Mouse (Mus musculus) kidney, adult 2 months (tissue): ENCODE measurements around the gene Opa3. TPM values are rescaled to one million over a fixed set of nuclear protein-coding genes. Genes with fewer than 3 reads are reported as not detected.

Experiments
- DNase-seq: peaks from one replicate; pipeline ENCODE4 v3.0.0; 2021
- H3K27ac ChIP-seq: fragments of 200-500 bp; 2 replicates; pipeline ENCODE4 v1.5.1; 2012; ENCODE audit warnings: low read depth, low read length, control low read depth, inconsistent platforms; ENCODE audit not compliant: insufficient read depth
- H3K27me3 ChIP-seq: fragments of 200-500 bp; replicated peaks from 2 replicates; pipeline ENCODE4 v1.6.1; 2012; ENCODE audit warnings: mild to moderate bottlenecking, moderate library complexity, low read length, inconsistent platforms; ENCODE audit not compliant: control insufficient read depth, insufficient read depth
- H3K36me3 ChIP-seq: fragments of 200-500 bp; 2 replicates; pipeline ENCODE4 v1.6.1; 2012; ENCODE audit warnings: mild to moderate bottlenecking, moderate library complexity, low read length, inconsistent platforms; ENCODE audit not compliant: control insufficient read depth, insufficient read depth
- H3K4me1 ChIP-seq: fragments of 200-500 bp; 2 replicates; pipeline ENCODE4 v1.6.1; 2011; ENCODE audit warnings: low read length; ENCODE audit not compliant: control insufficient read depth, insufficient read depth
- H3K4me3 ChIP-seq: fragments of 200-500 bp; 2 replicates; pipeline ENCODE4 v1.5.1; 2011; ENCODE audit warnings: mild to moderate bottlenecking, low read depth, low read length, control low read depth; ENCODE audit not compliant: insufficient read depth
- CTCF ChIP-seq: fragments of 200-500 bp; conservative IDR thresholded peaks from 2 replicates; pipeline ENCODE4 v1.5.1; 2011; ENCODE audit warnings: low read depth, mild to moderate bottlenecking, control low read depth, low read length, moderate library complexity, mixed read lengths; ENCODE audit not compliant: insufficient read depth, insufficient read length
- POLR2A ChIP-seq: fragments of 200-500 bp; IDR thresholded peaks from one replicate; pipeline ENCODE4 v1.6.1; 2011; ENCODE audit warnings: low read depth, low read length, control low read depth
- WGBS: fragments of 180-500 bp; shearing (Covaris S2); methylation state at CpG from one replicate; pipeline ENCODE4 v1.1.7; 2018; 5-methylcytosine and 5-hydroxymethylcytosine counted together
- polyA plus RNA-seq: library from polyadenylated mRNA; depleted of rRNA; stranded (reverse); fragments of >200 nt; gene quantifications from 2 replicates; pipeline ENCODE4 v1.2.3, GENCODE M21; 2012

Gene Opa3
- polyA plus RNA-seq, 1 experiment = 41.7 TPM

DNA sequence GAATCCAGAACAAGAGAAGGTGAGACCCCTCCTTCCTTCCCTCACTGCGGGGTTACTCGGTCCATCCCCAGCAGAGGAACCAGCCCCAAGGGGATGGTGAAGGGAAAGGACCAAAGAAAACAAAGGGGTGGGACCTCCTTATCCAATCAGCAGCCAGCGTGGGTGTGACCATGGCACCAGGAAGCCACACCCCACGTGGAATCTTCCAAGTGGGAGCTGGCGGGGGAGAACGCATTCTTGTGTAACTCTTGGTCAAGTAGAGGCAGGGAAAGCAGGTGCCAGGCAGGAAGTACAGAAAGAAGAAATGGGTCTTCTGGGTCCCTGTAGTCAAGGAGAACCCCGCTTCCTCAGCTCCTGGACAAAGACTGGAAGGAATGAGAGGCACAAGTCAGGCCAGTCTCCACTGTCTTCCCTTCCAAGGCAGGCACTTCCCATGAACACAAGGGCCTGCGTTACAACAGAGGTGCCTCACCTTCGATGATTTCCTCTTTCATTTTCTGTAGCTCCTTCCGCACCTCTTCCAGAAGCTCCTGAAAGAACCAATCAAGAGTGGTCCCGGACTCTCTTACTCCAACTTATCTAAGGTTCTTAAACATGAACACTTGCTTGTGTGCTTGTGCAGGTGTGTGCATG, 29.4 kb downstream of the Opa3 start:
- 41% methylated on average over 11 of the region's 11 CpGs for whole genome bisulfite sequencing
- H3K27ac ChIP-seq = no peak overlapping the region
- no peaks in the 10 kb centered on the region for H3K27me3 ChIP-seq
- no peaks in the 10 kb centered on the region; the same call in 1 of the 2 replicates for H3K36me3 ChIP-seq
- 0 out of 2 replicates have a peak, but pooled peaks cover 4% of the 10 kb centered on the region for H3K4me1 ChIP-seq
- TF ChIP-seq POLR2A (no peak), CTCF (no peak)
- peak; percentile 88 for DNase-seq
- H3K4me3 ChIP-seq = no peak overlapping the region

GRCm38 (mm10) chr7:19258336-19258735, 30.2 kb downstream of the Opa3 start:
- Histone ChIP-seq H3K36me3 (no peaks in the 10 kb centered on the region; the same call in 1 of the 2 replicates), H3K4me3 (no peak overlapping the region), H3K4me1 (0 out of 2 replicates have a peak, but pooled peaks cover 4% of the 10 kb centered on the region), H3K27me3 (no peaks in the 10 kb centered on the region), H3K27ac (no peak overlapping the region)
- WGBS = 20% methylated on average over 3 of the region's 3 CpGs
- TF ChIP-seq POLR2A = no peak
- TF ChIP-seq CTCF = no peak
- DNase-seq = peak; percentile 67

- peaks cover 16% of the 10 kb centered on the region for H3K4me1 ChIP-seq
- no peaks in the 10 kb centered on the region; the same call in 1 of the 2 replicates for H3K36me3 ChIP-seq
- WGBS = 77% methylated on average over 7 of the region's 7 CpGs
Measured at GRCm38 (mm10) chr7:19265147-19265546, 37.0 kb downstream of the Opa3 start.

DNA sequence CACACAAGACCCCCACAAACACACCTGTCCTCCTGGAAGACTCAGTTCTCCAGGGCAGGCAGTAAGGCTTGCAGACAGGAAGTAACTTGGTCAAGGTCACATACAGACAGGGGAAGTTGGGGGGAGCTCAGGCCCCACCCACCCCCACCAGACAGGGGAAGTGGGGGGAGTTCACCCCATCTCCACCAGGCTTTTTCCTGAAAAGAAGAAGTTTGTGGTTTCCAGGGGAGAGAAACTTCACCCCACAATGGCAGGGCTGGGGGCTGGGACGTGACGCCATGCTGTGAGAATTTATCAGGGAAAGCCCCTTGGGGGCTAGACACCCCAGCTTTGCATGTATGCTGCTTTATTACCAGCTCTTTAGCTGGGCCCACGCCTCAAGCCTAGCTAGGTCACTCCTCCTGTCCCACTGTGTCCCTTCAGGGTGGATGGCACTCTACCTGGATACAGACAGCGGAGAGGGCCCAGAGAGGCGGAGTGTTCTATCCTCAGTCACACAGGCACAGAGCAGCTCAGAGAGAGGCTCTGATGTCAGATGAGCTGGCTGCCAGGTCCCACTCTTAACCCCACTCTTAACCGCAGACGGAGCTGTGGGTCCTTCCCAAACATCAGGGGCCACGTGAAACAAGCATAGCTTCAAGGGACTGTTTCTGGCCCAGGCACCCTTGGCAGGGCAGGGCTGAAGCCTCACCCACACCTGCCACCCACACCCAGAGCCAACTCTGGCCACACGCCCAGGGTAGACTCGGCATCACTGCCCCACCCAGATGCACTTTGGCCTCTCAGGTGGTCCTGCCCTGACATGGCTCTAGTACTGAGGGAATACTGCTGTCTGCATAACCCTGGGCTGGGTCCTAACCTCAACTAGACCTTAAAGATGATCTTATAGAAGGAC, 38.0 kb downstream of the Opa3 start:
- WGBS = 48% methylated on average over 10 of the region's 10 CpGs
- Histone ChIP-seq H3K36me3 (no peaks in the 10 kb centered on the region), H3K4me1 (peaks cover 16% of the 10 kb centered on the region), H3K27ac (no peak overlapping the region; the same call in 1 of the 2 replicates), H3K27me3 (no peaks in the 10 kb centered on the region), H3K4me3 (no peak overlapping the region)
- peak; percentile 62 for DNase-seq
- TF ChIP-seq CTCF = no peak
- no peak for TF ChIP-seq POLR2A

More at GRCm38 (mm10) chr7:19265147-19265546, 37.0 kb downstream of the Opa3 start:
- Histone ChIP-seq H3K27ac (no peak overlapping the region), H3K4me3 (no peak overlapping the region), H3K27me3 (no peaks in the 10 kb centered on the region)
- TF ChIP-seq POLR2A (no peak), CTCF (no peak)
- no peak for DNase-seq

- DNase-seq = no peak
- peaks cover 16% of the 10 kb centered on the region for H3K4me1 ChIP-seq
- no peaks in the 10 kb centered on the region for H3K36me3 ChIP-seq
- WGBS = 41% methylated on average over 10 of the region's 10 CpGs
- TF ChIP-seq CTCF (no peak), POLR2A (no peak)
- H3K27me3 ChIP-seq = no peaks in the 10 kb centered on the region
- H3K4me3 ChIP-seq = no peak overlapping the region
- H3K27ac ChIP-seq = peak overlapping the region; percentile 41; the same call in 1 of the 2 replicates
Measured at GRCm38 (mm10) chr7:19267051-19267450, 38.9 kb downstream of the Opa3 start.

DNA sequence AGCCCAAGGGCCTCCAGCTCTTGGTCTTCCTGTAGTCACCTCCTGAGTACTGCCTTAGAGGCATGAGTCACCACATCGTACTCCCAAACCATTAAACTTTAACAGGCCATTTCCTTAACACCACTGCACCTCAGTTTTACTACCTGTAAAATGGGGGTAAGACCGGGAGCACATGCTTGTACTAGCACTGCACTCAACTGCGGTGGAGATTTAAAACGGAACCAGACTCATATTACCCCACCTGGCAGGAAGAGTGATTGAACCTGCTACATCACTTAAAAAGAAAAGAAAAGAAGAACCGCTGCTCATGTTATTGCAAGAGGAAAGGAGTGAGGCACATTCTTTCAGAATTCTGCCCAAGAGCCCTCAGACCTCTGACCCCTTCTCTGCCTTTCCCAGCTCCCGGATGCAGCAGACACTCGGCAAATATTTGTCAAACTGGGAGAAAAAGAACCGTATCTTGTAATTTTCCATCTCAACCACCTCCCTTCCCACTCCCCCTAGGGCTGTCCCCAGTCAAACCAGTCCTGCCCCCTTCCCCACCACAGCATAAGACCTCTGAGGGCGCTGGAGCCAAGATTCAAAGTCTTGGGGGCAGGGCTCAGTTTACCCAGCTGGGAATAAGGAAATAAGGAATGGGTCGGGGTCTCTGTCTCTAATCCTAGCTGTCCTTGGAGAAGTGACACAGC, 41.0 kb downstream of the Opa3 start:
- H3K27me3 ChIP-seq = no peaks in the 10 kb centered on the region
- H3K27ac ChIP-seq = peak overlapping the region; percentile 84
- H3K4me3 ChIP-seq = peak overlapping the region; percentile 87
- peaks cover 19% of the 10 kb centered on the region for H3K4me1 ChIP-seq
- TF ChIP-seq CTCF = no peak
- TF ChIP-seq POLR2A = no peak
- peak; percentile 71 for DNase-seq
- no peaks in the 10 kb centered on the region for H3K36me3 ChIP-seq
- 16% methylated on average over 10 of the region's 10 CpGs for WGBS
